Mouse (Mus musculus): ENCODE data around the gene Rbl2. TPM values are rescaled to one million over a fixed set of nuclear protein-coding genes. Genes with fewer than 3 reads are reported as not detected.
A peak's percentile ranks its signal among the peaks of the same experiment; 100 is the strongest.

The Rbl2 gene
- polyA plus RNA-seq (2015; fragmentation: Nextera tagmentation; extraction: Ambion mirVana): 12.9 and 13.6 TPM in 2 replicates

DNA sequence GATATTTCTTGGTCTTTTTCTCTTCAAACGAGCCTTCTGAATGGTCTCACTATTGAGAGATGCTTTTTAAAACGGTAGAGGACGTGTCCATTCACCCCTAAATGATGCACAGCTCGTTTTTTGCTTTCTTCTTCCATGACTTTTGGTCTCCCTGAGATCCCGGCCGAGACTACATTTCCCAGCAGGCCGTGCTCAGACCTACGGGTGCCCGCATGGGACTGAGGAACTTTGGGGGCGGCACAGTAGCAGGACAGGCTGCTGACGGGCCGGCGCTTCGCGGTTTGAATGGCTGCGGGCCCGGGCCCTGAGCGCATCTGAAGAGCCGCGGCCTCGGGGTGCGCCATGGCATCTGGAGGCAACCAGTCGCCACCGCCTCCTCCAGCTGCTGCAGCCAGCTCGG is at the start of gene Rbl2:
Rbl2 (plus strand) TSS at position 224 of the 400 bp plus-strand sequence.
- peak within 1 kb of the TSS; percentile 59 for H3K27ac ChIP-seq
- H3K9ac ChIP-seq: peak within 1 kb of the TSS; percentile 73
- peak within 1 kb of the TSS; percentile 68 for H3K4me2 ChIP-seq (replicated peaks)
- H3K9me3 ChIP-seq: no peaks in the 10 kb centered on the region
- under 1% methylated on average over 25 of the region's 25 CpGs for WGBS
- H3K36me3 ChIP-seq: no peaks in the 10 kb centered on the region
- ATAC-seq: peak; percentile 97
- H3K4me1 ChIP-seq (replicated peaks): peaks cover 7% of the 10 kb centered on the region; the same call in 1 of the 2 replicates
- no peaks in the 10 kb centered on the region for H3K27me3 ChIP-seq (replicated peaks)
- H3K4me3 ChIP-seq (replicated peaks): peak within 1 kb of the TSS; percentile 73

DNA sequence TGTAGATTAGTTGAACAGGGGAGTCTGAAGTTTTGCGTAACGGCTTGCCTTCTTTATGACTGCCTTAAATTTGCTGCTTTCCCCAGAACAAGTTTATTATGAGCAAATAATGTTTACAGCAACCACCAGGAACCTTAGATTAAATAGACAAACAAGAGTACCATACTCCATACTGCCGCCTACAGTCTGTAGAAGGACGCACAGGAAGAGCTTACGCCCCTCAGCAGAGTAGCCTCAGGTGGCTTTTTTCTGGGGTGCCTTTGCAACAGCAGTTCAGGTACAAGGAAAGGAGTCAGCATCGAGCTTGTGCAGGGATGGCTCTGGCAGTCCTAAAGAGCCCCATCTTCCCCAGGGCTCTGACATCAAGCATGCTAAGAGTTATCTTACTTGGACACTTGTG is 35.4 kb upstream of the Rbl2 start:
- no peak overlapping the region for H3K4me3 ChIP-seq (replicated peaks)
- 87% methylated on average over 6 of the region's 6 CpGs for WGBS
- H3K36me3 ChIP-seq: peaks cover 21% of the 10 kb centered on the region
- no peak overlapping the region for H3K9ac ChIP-seq
- no peaks in the 10 kb centered on the region for H3K4me1 ChIP-seq (replicated peaks)
- no peak overlapping the region for H3K27ac ChIP-seq
- no peak for ATAC-seq
- no peaks in the 10 kb centered on the region for H3K9me3 ChIP-seq
- no peak overlapping the region for H3K4me2 ChIP-seq (replicated peaks)
- H3K27me3 ChIP-seq (replicated peaks): no peaks in the 10 kb centered on the region

DNA sequence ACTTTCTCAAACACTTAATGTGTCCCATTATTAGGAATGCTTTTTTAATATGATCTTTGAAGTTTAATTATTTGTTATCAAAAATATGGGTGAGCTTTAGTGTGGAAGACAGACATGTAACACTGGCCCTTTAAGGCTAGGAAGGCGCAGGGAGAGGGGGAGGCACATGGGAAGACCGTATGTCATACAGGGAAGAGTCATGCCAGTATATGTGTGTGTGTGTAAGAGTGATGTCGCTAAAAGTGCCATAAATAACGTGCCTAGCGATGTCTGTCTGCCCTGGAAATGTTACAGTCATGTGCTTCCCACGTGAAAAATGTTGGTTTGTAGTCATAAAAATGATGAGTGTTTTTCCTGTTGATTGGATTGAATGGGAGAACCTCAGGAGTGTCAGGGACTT is 33.0 kb upstream of the Rbl2 start:
- H3K9ac ChIP-seq: no peak overlapping the region
- peaks cover 22% of the 10 kb centered on the region for H3K36me3 ChIP-seq
- H3K4me1 ChIP-seq (replicated peaks): no peaks in the 10 kb centered on the region
- ATAC-seq: no peak
- no peak overlapping the region for H3K27ac ChIP-seq
- H3K9me3 ChIP-seq: no peaks in the 10 kb centered on the region
- H3K4me3 ChIP-seq (replicated peaks): no peak overlapping the region
- WGBS: 60% methylated on average over 6 of the region's 6 CpGs
- H3K27me3 ChIP-seq (replicated peaks): no peaks in the 10 kb centered on the region
- no peak overlapping the region for H3K4me2 ChIP-seq (replicated peaks)

DNA sequence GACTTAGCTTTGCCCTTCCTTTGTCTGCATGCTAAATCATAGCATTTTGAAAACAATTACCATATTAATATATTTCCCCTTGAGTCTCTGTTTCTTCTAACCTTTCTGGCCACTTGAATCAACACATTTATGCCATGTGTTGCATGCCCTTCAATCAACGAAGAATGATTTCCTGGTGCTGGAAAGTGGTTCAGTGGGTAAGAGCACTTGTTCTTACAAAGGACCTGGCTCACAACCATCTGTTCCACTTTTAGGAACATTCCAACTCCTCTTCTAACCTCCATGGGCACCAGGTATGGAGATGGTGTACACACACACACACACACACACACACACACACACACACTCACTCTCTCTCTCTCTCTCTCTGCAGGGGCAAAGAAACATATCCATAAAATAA is 31.2 kb upstream of the Rbl2 start:
- Histone ChIP-seq H3K36me3 (peaks cover 24% of the 10 kb centered on the region), H3K27me3 (replicated peaks) (no peaks in the 10 kb centered on the region), H3K4me2 (replicated peaks) (no peak overlapping the region), H3K4me3 (replicated peaks) (no peak overlapping the region), H3K9me3 (no peaks in the 10 kb centered on the region), H3K9ac (no peak overlapping the region), H3K27ac (no peak overlapping the region), H3K4me1 (replicated peaks) (no peaks in the 10 kb centered on the region)
- no peak for ATAC-seq
- WGBS: 92% methylated on average over 1 of the region's 1 CpGs

DNA sequence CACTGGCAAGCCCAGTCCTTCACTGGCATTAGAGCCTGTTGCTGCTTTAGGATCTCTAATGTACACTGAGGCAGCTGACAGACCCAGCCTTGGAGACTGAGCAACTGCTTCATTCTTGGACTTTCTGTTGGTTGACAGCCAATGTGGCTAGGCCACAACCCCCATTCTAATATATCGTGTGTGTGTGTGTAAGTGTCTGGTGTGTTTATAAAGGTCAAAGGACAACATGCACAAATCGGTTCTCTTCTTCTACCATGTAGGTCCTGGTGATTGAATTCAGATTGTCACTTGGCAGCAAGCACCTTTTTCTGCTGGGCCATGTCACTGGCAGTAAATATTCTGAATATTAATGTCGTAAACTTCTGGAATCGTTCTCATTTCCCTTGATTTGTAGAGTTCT is 23.5 kb upstream of the Rbl2 start:
- Histone ChIP-seq H3K9me3 (no peaks in the 10 kb centered on the region), H3K4me3 (replicated peaks) (no peak overlapping the region), H3K9ac (no peak overlapping the region), H3K4me2 (replicated peaks) (no peak overlapping the region), H3K27me3 (replicated peaks) (no peaks in the 10 kb centered on the region), H3K36me3 (peaks cover 12% of the 10 kb centered on the region; the same call in 1 of the 2 replicates), H3K27ac (no peak overlapping the region), H3K4me1 (replicated peaks) (peaks cover 4% of the 10 kb centered on the region)
- no peak for ATAC-seq
- WGBS: 58% methylated on average over 4 of the region's 4 CpGs

DNA sequence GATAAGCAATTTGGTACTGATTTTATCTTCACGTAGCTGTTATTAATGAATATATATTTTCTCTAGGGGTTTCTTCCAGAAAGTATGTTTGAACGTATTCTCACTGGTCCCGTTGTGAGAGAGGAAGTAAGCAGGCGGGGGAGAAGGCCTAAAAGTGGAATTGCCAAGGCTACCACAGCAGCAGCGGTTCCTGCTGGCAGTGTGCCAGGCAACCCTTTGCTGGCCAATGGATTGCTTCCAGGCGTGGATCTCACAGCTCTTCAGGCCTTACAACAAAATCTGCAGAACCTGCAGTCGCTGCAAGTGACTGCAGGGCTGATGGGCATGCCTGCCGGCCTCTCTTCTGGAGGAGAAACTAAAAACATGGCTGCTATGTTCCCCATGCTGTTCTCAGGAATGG is 18.8 kb upstream of the Rbl2 start:
- Histone ChIP-seq H3K27ac (no peak overlapping the region), H3K36me3 (peaks cover 8% of the 10 kb centered on the region; the same call in 1 of the 2 replicates), H3K4me1 (replicated peaks) (peaks cover 4% of the 10 kb centered on the region)

DNA sequence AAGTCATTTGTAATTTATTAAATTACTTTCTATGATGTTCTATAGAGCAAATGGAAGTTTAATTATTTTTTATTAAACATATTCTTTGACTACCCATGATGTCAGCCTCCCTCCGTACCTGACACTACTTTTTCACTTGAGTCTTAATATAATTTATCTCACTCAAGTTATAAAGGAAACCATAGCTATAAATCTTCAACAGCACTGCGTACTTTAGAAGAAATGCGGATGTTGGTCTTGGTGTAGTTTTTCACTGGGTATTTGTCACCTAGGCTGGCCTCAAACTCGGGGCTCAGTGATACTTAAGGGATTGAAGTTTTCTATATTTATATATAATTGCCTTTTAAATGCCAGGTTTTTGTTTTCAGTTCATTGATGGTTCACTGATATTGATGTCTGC is 15.4 kb upstream of the Rbl2 start:
- Histone ChIP-seq H3K27ac (no peak overlapping the region), H3K36me3 (peaks cover 8% of the 10 kb centered on the region; the same call in 1 of the 2 replicates), H3K4me3 (replicated peaks) (no peak overlapping the region), H3K4me1 (replicated peaks) (peaks cover 4% of the 10 kb centered on the region), H3K27me3 (replicated peaks) (no peaks in the 10 kb centered on the region), H3K9me3 (no peaks in the 10 kb centered on the region), H3K4me2 (replicated peaks) (no peak overlapping the region), H3K9ac (no peak overlapping the region)
- ATAC-seq: no peak
- 86% methylated on average over 4 of the region's 4 CpGs for WGBS

More for the DNA sequence above, 18.8 kb upstream of the Rbl2 start:
- Histone ChIP-seq H3K4me3 (replicated peaks) (no peak overlapping the region), H3K4me2 (replicated peaks) (no peak overlapping the region), H3K27me3 (replicated peaks) (no peaks in the 10 kb centered on the region), H3K9me3 (no peaks in the 10 kb centered on the region), H3K9ac (no peak overlapping the region)
- ATAC-seq: no peak
- WGBS: 37% methylated on average over 8 of the region's 8 CpGs

DNA sequence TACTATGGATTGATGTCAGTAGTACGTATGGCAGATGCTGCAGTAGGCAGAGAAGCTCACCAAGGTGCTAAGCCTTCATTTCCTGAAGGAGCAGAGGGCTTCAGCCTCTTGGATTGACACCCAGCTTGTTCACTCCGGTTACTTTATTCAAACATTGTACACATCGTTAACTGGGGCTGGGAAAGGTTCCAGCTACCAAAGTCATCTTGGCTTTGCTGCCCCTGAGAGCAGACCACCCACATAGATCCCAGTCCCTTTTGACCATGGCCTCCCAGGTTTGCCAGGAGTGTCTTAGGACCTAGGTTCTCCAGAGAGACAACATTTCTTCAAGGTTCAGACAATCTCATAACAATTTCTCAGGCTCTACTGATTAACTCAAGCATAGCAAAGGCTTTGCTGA is 13.0 kb upstream of the Rbl2 start:
- WGBS: 43% methylated on average over 3 of the region's 3 CpGs
- no peak overlapping the region for H3K4me3 ChIP-seq (replicated peaks)
- H3K4me1 ChIP-seq (replicated peaks): no peaks in the 10 kb centered on the region
- ATAC-seq: no peak
- H3K4me2 ChIP-seq (replicated peaks): no peak overlapping the region
- no peaks in the 10 kb centered on the region for H3K9me3 ChIP-seq
- H3K36me3 ChIP-seq: peaks cover 8% of the 10 kb centered on the region; the same call in 1 of the 2 replicates
- H3K27me3 ChIP-seq (replicated peaks): no peaks in the 10 kb centered on the region
- H3K9ac ChIP-seq: no peak overlapping the region
- H3K27ac ChIP-seq: no peak overlapping the region

DNA sequence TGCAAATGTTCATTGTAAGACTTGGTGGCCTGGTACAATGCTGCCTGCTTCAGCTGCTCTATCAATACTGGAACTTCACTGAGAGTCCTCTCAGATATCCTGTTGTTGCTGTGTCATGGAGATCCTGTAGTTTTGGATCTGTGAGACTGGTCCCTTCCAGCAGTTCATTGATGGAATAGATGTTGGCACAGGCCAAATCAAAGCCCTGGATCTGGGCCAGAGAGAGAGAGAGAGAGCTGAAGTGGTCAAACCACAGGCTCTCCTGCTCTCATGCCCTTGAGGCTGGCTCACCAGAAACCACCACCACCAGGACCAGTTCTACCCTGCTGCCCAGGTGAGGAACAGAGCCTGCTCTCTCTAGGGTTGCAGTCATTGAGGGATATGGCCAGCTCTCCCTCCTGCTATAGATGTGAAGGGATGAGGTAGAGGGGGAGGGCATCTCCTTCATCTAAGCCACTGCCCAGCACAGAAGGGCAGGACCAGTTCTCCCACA is 10.7 kb upstream of the Rbl2 start:
- Histone ChIP-seq H3K9ac (no peak overlapping the region), H3K4me2 (replicated peaks) (no peak overlapping the region), H3K9me3 (no peaks in the 10 kb centered on the region), H3K27ac (no peak overlapping the region), H3K4me1 (replicated peaks) (no peaks in the 10 kb centered on the region), H3K27me3 (replicated peaks) (no peaks in the 10 kb centered on the region), H3K4me3 (replicated peaks) (no peak overlapping the region), H3K36me3 (peaks cover 4% of the 10 kb centered on the region; the same call in 1 of the 2 replicates)
- ATAC-seq: no peak

DNA sequence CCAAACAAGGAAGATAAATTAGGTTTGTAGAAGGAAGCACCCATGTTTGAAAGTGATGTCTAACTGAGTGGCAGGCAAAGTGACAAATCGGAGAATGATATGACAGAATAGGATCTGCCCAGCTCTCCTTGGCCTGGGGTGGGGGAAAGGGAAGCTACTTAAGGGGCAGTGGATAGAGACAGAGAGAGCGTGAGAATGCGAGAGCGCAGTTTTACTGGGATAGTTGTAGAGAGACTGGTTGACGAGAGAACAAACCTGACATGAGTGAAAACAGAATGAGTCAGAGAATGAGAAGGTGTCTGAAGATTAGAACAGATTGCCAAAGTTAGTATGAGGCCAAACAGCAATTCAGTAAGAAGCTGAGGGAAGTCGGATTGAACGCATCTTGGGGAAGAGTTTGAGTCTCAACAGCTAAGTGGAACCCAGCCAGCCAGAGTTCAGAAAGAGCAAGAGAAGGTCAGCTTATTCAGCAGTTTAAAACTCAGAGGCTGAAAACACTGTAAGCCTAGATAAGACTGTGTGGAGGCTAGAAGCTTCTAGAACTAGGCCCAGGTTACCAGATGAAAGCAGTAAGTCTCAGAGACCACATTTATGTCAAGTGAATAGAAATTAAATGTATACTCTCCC is 9.9 kb upstream of the Rbl2 start:
- ATAC-seq: no peak
- WGBS: 78% methylated on average over 7 of the region's 7 CpGs

DNA sequence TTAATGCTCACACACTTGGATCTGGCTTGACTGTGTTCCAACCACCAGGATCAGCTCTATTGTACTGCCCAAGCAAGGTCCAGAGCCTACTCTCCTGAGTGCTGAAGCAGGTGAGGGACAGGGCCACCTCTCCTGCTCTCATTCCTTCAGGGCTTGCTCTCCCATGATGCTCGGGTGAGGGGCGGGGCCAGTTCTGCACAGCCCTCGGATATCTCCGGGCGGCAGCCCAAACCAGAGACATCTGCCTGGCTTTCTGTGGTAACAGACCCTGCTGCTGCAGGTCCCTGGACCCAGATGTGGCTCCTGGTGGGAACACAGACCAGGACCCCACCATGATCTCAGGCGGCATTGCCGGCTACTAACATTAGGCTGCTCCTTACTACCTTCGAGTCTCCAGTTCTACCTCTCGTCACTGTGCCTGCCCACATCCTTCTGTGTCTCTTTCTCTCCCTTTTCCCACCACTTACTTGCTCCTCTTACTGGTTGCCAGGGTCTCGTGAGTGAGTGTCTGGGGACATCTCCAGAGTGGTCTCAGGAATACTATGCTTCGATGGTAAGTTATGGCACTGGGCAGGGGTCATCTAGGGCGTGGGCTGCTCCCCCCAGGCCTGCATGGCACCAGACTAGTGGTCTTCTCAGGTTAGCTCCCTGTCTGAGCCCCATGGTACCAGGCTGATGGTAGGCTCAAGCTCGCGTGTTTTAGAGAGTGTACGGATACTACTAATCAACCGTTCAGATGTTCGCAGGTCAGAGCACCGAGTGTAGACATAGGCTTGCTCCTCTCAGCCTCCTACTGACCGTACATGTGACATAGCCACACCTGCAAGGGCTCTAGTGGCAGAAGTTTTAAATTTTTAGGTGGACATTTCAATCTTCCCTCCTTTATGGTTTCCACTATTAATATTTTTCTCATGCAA is 9.0 kb upstream of the Rbl2 start:
- H3K4me1 ChIP-seq (replicated peaks): no peaks in the 10 kb centered on the region
- 73% methylated on average over 19 of the region's 19 CpGs for WGBS
- no peaks in the 10 kb centered on the region for H3K27me3 ChIP-seq (replicated peaks)
- no peak overlapping the region for H3K9ac ChIP-seq
- no peaks in the 10 kb centered on the region for H3K9me3 ChIP-seq
- no peaks in the 10 kb centered on the region for H3K36me3 ChIP-seq
- peak; percentile 43; the same call in 1 of the 2 replicates for ATAC-seq
- H3K4me2 ChIP-seq (replicated peaks): peak overlapping the region; percentile 29; the same call in 1 of the 2 replicates
- no peak overlapping the region for H3K4me3 ChIP-seq (replicated peaks)
- no peak overlapping the region for H3K27ac ChIP-seq

More for the DNA sequence above, 9.9 kb upstream of the Rbl2 start:
- Histone ChIP-seq H3K4me2 (replicated peaks) (no peak overlapping the region), H3K9ac (no peak overlapping the region), H3K36me3 (peaks cover under 1% of the 10 kb centered on the region; the same call in 1 of the 2 replicates), H3K9me3 (no peaks in the 10 kb centered on the region), H3K4me1 (replicated peaks) (no peaks in the 10 kb centered on the region), H3K27me3 (replicated peaks) (no peaks in the 10 kb centered on the region), H3K4me3 (replicated peaks) (no peak overlapping the region), H3K27ac (no peak overlapping the region)

DNA sequence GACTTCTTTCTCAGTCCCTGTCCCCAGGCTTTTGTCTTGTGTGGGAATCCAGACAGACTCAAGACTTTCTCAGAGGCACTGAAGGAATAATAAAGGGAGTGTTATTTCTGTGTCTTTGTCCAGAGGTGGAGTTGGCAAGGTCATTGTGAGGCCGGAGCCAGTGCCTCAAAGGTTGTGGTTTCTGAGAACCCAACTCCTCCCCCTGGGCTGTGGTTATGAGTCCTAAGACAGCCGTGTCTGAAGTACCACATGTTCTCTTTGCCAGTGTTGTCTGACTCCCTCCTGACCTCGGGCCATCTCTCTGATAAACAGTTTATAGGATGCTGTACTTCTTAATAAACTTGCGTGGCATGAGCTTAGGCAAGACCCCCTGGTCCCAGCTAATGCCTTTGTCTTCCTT is 4.7 kb upstream of the Rbl2 start:
- 55% methylated on average over 4 of the region's 4 CpGs for WGBS
- no peak overlapping the region for H3K27ac ChIP-seq
- no peaks in the 10 kb centered on the region for H3K36me3 ChIP-seq
- no peaks in the 10 kb centered on the region for H3K27me3 ChIP-seq (replicated peaks)
- H3K9ac ChIP-seq: no peak overlapping the region
- no peaks in the 10 kb centered on the region for H3K9me3 ChIP-seq
- no peaks in the 10 kb centered on the region for H3K4me1 ChIP-seq (replicated peaks)
- no peak for ATAC-seq
- no peak overlapping the region for H3K4me2 ChIP-seq (replicated peaks)
- H3K4me3 ChIP-seq (replicated peaks): no peak overlapping the region

Measured in intestine, embryonic 15.5 days (tissue).